Mouse (Mus musculus) heart, adult 2 months (tissue): ENCODE results near the gene Nr2e1.

Experiments used
- CTCF ChIP-seq: fragments of 200-600 bp; IDR thresholded peaks from 2 replicates; pipeline ENCODE4 v1.8.1; 2022; ENCODE audit warnings: antibody characterized with exemption, mild to moderate bottlenecking, moderate library complexity
- POLR2A ChIP-seq: fragments of 200-500 bp; IDR thresholded peaks from 2 replicates; pipeline ENCODE4 v1.6.1; 2011; ENCODE audit warnings: mild to moderate bottlenecking, low read depth, low read length, control low read depth; ENCODE audit not compliant: insufficient read depth

GRCm38 (mm10) chr10:42545707-42546503 is 37.5 kb downstream of the Nr2e1 start:
- no peak for TF ChIP-seq CTCF
- no peak for TF ChIP-seq POLR2A
